Mouse (Mus musculus) NIH3T3 (cell line): ENCODE measurements around the gene Trim29.

Experiments
- DNase-seq: peaks from one replicate; pipeline ENCODE4 v3.0.0-alpha.2; 2012; ENCODE audit warnings: low read depth

Trim29 gene

GRCm38 (mm10) chr9:43313805-43314204 is 3.2 kb downstream of the Trim29 start:
- no peak for DNase-seq

- DNase-seq, result no peak
Measured at GRCm38 (mm10) chr9:43315320-43315950, 4.8 kb downstream of the Trim29 start.

GRCm38 (mm10) chr9:43316466-43316865 is 5.8 kb downstream of the Trim29 start:
- DNase-seq, result no peak

GRCm38 (mm10) chr9:43318661-43319060 is 8.0 kb downstream of the Trim29 start:
- no peak for DNase-seq

GRCm38 (mm10) chr9:43321951-43322350 is 11.3 kb downstream of the Trim29 start:
- DNase-seq, result no peak

- DNase-seq, result no peak
Measured at GRCm38 (mm10) chr9:43322666-43323065, 12.0 kb downstream of the Trim29 start.

- DNase-seq, result no peak
Measured at GRCm38 (mm10) chr9:43325486-43325885, 14.8 kb downstream of the Trim29 start.

GRCm38 (mm10) chr9:43326015-43326631 is 15.5 kb downstream of the Trim29 start:
- DNase-seq, result no peak

GRCm38 (mm10) chr9:43327182-43328129 is 16.8 kb downstream of the Trim29 start:
- peak; percentile 8 for DNase-seq

GRCm38 (mm10) chr9:43330426-43330825 is 19.8 kb downstream of the Trim29 start:
- DNase-seq, result no peak

GRCm38 (mm10) chr9:43331476-43332471 is 21.1 kb downstream of the Trim29 start:
- peak; percentile 28 for DNase-seq

- no peak for DNase-seq
Measured at GRCm38 (mm10) chr9:43334476-43334875, 23.8 kb downstream of the Trim29 start.

GRCm38 (mm10) chr9:43337636-43338035 is 27.0 kb downstream of the Trim29 start:
- no peak for DNase-seq

GRCm38 (mm10) chr9:43338067-43338466 is 27.4 kb downstream of the Trim29 start:
- DNase-seq, result no peak

- DNase-seq, result peak; percentile 76
Measured at GRCm38 (mm10) chr9:43339614-43340020, 29.0 kb downstream of the Trim29 start.

- DNase-seq, result no peak
Measured at GRCm38 (mm10) chr9:43350089-43350488, 39.4 kb downstream of the Trim29 start.

- DNase-seq, result no peak
Measured at GRCm38 (mm10) chr9:43351015-43351414, 40.4 kb downstream of the Trim29 start.

- DNase-seq, result no peak
Measured at GRCm38 (mm10) chr9:43357011-43357410, 46.4 kb downstream of the Trim29 start.

GRCm38 (mm10) chr9:43358591-43359323 is 48.1 kb downstream of the Trim29 start:
- DNase-seq, result no peak

GRCm38 (mm10) chr9:43368781-43369180 is 58.1 kb downstream of the Trim29 start:
- DNase-seq, result no peak

- DNase-seq, result no peak
Measured at GRCm38 (mm10) chr9:43383871-43384270, 73.2 kb downstream of the Trim29 start.
